Mouse (Mus musculus): ENCODE data around the gene Prrg1. TPM values are rescaled to one million over a fixed set of nuclear protein-coding genes. Genes with fewer than 3 reads are reported as not detected.
"Not testable (repeated sequence)": the region's sequence is repeated elsewhere in the genome, so short reads cannot be mapped to it uniquely, and the experiment has no call there.

The Prrg1 gene
- polyA plus RNA-seq, 1 experiment from 2014 or later: 12.9 TPM

DNA sequence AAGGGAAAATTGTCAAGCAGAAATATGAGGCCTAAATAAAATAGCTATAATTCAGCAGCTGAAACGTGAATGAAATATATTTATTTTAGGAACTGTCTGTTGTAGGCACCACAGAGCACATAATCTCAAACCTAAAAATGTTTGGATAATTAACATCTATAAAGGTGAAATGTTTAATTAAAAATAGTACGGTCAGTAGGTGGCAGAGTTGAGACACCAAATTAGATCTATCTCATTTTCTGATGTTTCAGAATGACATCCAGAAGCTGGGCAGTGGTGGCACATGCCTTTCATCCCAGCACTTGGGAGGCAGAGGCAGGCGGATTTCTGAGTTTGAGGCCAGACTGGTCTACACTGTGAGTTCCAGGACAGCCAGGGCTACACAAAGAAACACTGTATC lies 104.0 kb downstream of the Prrg1 start:
- Histone ChIP-seq H3K4me2 (no peak overlapping the region), H3K9me3 (no peaks in the 10 kb centered on the region), H3K27me3 (no peaks in the 10 kb centered on the region), H3K4me3 (no peak overlapping the region), H3K36me3 (no peaks in the 10 kb centered on the region), H3K27ac (no peak overlapping the region), H3K9ac (no peak overlapping the region), H3K4me1 (no peaks in the 10 kb centered on the region)
- no peak for ATAC-seq (ENCODE audit: borderline replicate concordance, extremely low read depth, low FRiP score, low TSS enrichment)
- 71% methylated on average over 3 of the region's 3 CpGs for WGBS

DNA sequence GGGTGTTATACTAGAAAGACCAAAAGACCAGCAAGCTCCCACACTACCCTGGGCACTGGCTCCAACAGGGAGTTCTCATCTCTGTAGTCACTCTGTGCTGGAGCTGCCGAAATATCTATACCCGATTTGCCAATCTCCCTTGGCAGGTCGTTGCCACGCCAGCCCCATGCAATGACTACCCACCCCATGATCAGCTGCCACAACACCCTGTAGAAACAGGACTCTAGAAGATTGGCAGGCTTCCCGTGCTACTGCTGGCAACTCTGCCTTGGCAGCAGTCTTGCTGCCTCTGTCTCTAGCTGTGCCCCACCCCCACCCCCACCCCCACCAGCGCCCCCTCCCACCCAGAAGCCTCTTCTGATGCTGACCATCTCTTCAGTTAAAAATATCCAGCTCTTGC lies 149.3 kb downstream of the Prrg1 start:
- no peak overlapping the region for H3K9ac ChIP-seq
- no peak overlapping the region for H3K4me3 ChIP-seq
- WGBS: 78% methylated on average over 6 of the region's 6 CpGs
- no peaks in the 10 kb centered on the region for H3K36me3 ChIP-seq
- H3K4me2 ChIP-seq: no peak overlapping the region
- no peak overlapping the region for H3K27ac ChIP-seq
- ATAC-seq (ENCODE audit: borderline replicate concordance, extremely low read depth, low FRiP score, low TSS enrichment): no peak
- H3K9me3 ChIP-seq: no peaks in the 10 kb centered on the region
- no peaks in the 10 kb centered on the region for H3K27me3 ChIP-seq
- no peaks in the 10 kb centered on the region for H3K4me1 ChIP-seq

DNA sequence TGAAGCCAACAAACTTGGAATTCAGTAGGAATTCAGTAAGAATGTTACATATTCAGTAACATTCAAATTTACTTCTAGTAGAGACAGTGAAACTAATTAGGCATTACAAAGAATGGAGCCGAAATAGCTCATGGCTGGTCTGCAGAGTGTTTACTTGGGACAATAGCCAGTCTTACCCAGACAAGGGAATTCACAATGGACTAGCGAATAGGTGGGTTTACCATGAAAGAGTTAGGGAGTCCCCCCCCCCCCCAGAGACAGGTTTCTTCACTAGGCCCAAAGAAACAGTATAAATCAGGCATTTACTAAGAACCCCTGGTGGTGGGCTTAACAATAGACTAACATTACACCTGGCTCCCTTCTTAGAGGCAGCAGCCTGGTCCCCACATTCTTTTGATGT lies 180.3 kb downstream of the Prrg1 start:
- not testable (repeated sequence) for H3K9me3 ChIP-seq; H3K4me3 ChIP-seq; H3K4me2 ChIP-seq; H3K9ac ChIP-seq; H3K27ac ChIP-seq; H3K27me3 ChIP-seq; H3K36me3 ChIP-seq; ATAC-seq (ENCODE audit: borderline replicate concordance, extremely low read depth, low FRiP score, low TSS enrichment); H3K4me1 ChIP-seq
- 85% methylated on average over 2 of the region's 2 CpGs for WGBS

Other genes with a start within 250 kb of the Prrg1 start
- gene 4930480E11Rik, start 214.3 kb downstream of the Prrg1 start, polyA plus RNA-seq (2015; fragmentation: Nextera tagmentation; extraction: Ambion mirVana): not detected in 2 replicates
- not detected in 2 replicates for gene Fam47c, start 153.9 kb upstream of the Prrg1 start, polyA plus RNA-seq (2015; fragmentation: Nextera tagmentation; extraction: Ambion mirVana)